Comparison of ENCODE assay signal across 16 mouse cellular contexts in the genomic region with DNA sequence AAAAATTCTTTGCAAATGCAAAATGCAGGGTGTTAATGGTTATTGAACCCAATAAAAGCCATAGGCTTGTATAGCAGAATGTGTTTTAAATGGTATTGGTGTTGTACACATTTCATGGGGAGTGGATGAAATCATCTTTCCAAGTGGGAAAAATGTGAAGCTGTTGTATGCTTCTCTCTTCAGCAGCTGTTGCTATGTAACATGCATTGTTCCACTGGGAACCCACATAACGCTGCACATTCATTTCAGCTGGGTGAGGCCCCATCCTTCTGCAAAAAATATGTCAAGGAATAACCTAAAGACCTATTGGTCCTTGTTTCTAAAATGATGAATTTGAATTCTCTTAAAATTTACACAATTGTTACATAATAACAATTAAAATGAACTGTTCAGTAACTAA.
"Had no signal": no experiment of that assay in that cellular context is flagged by ENCODE, and none has a peak within 500 bp of the region (broad histone marks: within the 10 kb centered on the region; RNA-seq: fewer than 3 reads in every experiment).

No protein-coding gene starts in this region.

- H3K4me3 ChIP-seq: kidney, embryonic 15.5 days; liver, embryonic 13.5 days; lung, embryonic 15.5 days; megakaryocyte, embryonic 14.5 days; myocyte; neural tube, embryonic 12.5 days; stomach, embryonic 15.5 days had no signal

- H3K36me3 ChIP-seq: kidney, embryonic 15.5 days; liver, embryonic 13.5 days; lung, embryonic 15.5 days; neural tube, embryonic 12.5 days; stomach, embryonic 15.5 days had no signal

- H3K9ac ChIP-seq: kidney, embryonic 15.5 days; liver, embryonic 13.5 days; liver, postnatal 0 days; lung, embryonic 15.5 days; neural tube, embryonic 12.5 days; stomach, embryonic 15.5 days had no signal

- H3K4me2 ChIP-seq: kidney, embryonic 15.5 days; liver, embryonic 13.5 days; lung, embryonic 15.5 days; neural tube, embryonic 12.5 days; stomach, embryonic 15.5 days had no signal

- H3K4me1 ChIP-seq: kidney, embryonic 15.5 days; liver, embryonic 13.5 days; lung, embryonic 15.5 days; megakaryocyte, embryonic 14.5 days; neural tube, embryonic 12.5 days; stomach, embryonic 15.5 days had no signal

- DNase-seq: kidney, adult 2 months; kidney, postnatal 14 days; liver; liver, embryonic 13.5 days; liver, postnatal 0 days; lung, postnatal 14 days; right cerebral cortex, postnatal 14 days; thymus, adult 2 months; thymus, postnatal 25 days had no signal

- ATAC-seq: liver, postnatal 0 days had no signal

- H3K27me3 ChIP-seq: kidney, embryonic 15.5 days; liver, embryonic 13.5 days; lung, embryonic 15.5 days; megakaryocyte, embryonic 14.5 days; neural tube, embryonic 12.5 days; stomach, embryonic 15.5 days had no signal

- H3K27ac ChIP-seq: kidney, embryonic 15.5 days; liver, embryonic 13.5 days; lung, embryonic 15.5 days; macrophage; neural tube, embryonic 12.5 days; stomach, embryonic 15.5 days had no signal

- H3K9me3 ChIP-seq: kidney, embryonic 15.5 days; liver, embryonic 13.5 days; lung, embryonic 15.5 days; neural tube, embryonic 12.5 days; stomach, embryonic 15.5 days had no signal
